Mouse (Mus musculus): ENCODE results near the gene Golga4. TPM values are rescaled to one million over a fixed set of nuclear protein-coding genes. Genes with fewer than 3 reads are reported as not detected.
A peak's percentile ranks its signal among the peaks of the same experiment; 100 is the strongest.

Golga4 gene
- polyA plus RNA-seq, 1 experiment from 2014 or later, result 30.6 TPM

DNA sequence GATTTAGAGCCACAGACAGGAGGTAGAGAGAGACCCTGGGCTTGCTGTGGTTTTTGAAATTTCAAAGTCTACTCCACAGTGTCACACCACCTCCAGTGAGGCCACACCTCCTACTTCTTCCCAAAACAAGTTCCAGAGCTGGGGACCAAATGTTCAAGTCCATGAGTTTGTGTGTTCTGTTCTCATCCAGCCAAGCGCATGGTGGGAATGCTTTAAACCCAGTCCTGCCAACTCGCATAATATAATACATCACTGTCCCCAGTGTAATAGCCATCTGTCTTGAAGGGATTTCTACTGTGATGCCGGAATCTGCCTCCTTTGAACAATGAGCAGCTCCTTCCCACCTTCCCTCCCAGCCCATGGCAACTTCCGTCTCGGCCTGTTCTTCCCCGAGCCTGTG, 63.3 kb downstream of the Golga4 start:
- WGBS, result 92% methylated on average over 6 of the region's 6 CpGs
- Histone ChIP-seq H3K9me3 (ENCODE audit: low read length) (no peaks in the 10 kb centered on the region), H3K27ac (ENCODE audit: low read length) (no peak overlapping the region), H3K9ac (replicated peaks; ENCODE audit: low read depth) (no peak overlapping the region), H3K4me2 (replicated peaks; ENCODE audit: low read depth, low read length) (no peak overlapping the region), H3K4me3 (ENCODE audit: low read depth, low read length) (no peak overlapping the region), H3K27me3 (replicated peaks; ENCODE audit: insufficient read depth, low read length) (no peaks in the 10 kb centered on the region), H3K4me1 (ENCODE audit: insufficient read depth, low read depth, low read length) (no peaks in the 10 kb centered on the region), H3K36me3 (ENCODE audit: insufficient read depth, low read length) (peaks cover 58% of the 10 kb centered on the region)
- TF ChIP-seq EP300 (IDR thresholded peaks at IDR 0.05) (no peak), CTCF (IDR thresholded peaks at IDR 0.05) (no peak)
- ATAC-seq (no peak), DNase-seq (ENCODE audit: low spot score) (no peak)

GRCm38 (mm10) chr9:118570865-118571264, 64.8 kb downstream of the Golga4 start:
- Histone ChIP-seq H3K9me3 (ENCODE audit: low read length) (no peaks in the 10 kb centered on the region), H3K36me3 (ENCODE audit: insufficient read depth, low read length) (peaks cover 51% of the 10 kb centered on the region), H3K9ac (replicated peaks; ENCODE audit: low read depth) (no peak overlapping the region), H3K4me1 (ENCODE audit: insufficient read depth, low read depth, low read length) (no peaks in the 10 kb centered on the region), H3K4me3 (ENCODE audit: low read depth, low read length) (no peak overlapping the region), H3K27ac (ENCODE audit: low read length) (no peak overlapping the region), H3K27me3 (replicated peaks; ENCODE audit: insufficient read depth, low read length) (no peaks in the 10 kb centered on the region), H3K4me2 (replicated peaks; ENCODE audit: low read depth, low read length) (no peak overlapping the region)
- 78% methylated on average over 4 of the region's 4 CpGs for WGBS
- DNase-seq (ENCODE audit: low spot score) (no peak), ATAC-seq (no peak)
- TF ChIP-seq CTCF (IDR thresholded peaks at IDR 0.05) (peak; percentile 11; the same call in 1 of the 2 replicates), EP300 (IDR thresholded peaks at IDR 0.05) (no peak)

- Histone ChIP-seq H3K4me2 (replicated peaks; ENCODE audit: low read depth, low read length) (no peak overlapping the region), H3K27me3 (replicated peaks; ENCODE audit: insufficient read depth, low read length) (no peaks in the 10 kb centered on the region), H3K4me1 (ENCODE audit: insufficient read depth, low read depth, low read length) (no peaks in the 10 kb centered on the region), H3K9ac (replicated peaks; ENCODE audit: low read depth) (no peak overlapping the region), H3K27ac (ENCODE audit: low read length) (no peak overlapping the region), H3K36me3 (ENCODE audit: insufficient read depth, low read length) (peaks cover 46% of the 10 kb centered on the region), H3K4me3 (ENCODE audit: low read depth, low read length) (no peak overlapping the region), H3K9me3 (ENCODE audit: low read length) (no peaks in the 10 kb centered on the region)
- DNase-seq (ENCODE audit: low spot score) (no peak), ATAC-seq (no peak)
- TF ChIP-seq EP300 (IDR thresholded peaks at IDR 0.05) (no peak), CTCF (IDR thresholded peaks at IDR 0.05) (no peak)
- 82% methylated on average over 4 of the region's 4 CpGs for WGBS
Measured at GRCm38 (mm10) chr9:118571701-118572100, 65.6 kb downstream of the Golga4 start.

- no peak for TF ChIP-seq EP300 (IDR thresholded peaks at IDR 0.05)
- TF ChIP-seq CTCF (IDR thresholded peaks at IDR 0.05), result no peak
- Histone ChIP-seq H3K4me3 (ENCODE audit: low read depth, low read length) (no peak overlapping the region), H3K9me3 (ENCODE audit: low read length) (no peaks in the 10 kb centered on the region), H3K4me2 (replicated peaks; ENCODE audit: low read depth, low read length) (no peak overlapping the region), H3K4me1 (ENCODE audit: insufficient read depth, low read depth, low read length) (no peaks in the 10 kb centered on the region), H3K36me3 (ENCODE audit: insufficient read depth, low read length) (peaks cover 30% of the 10 kb centered on the region), H3K27me3 (replicated peaks; ENCODE audit: insufficient read depth, low read length) (no peaks in the 10 kb centered on the region), H3K27ac (ENCODE audit: low read length) (no peak overlapping the region), H3K9ac (replicated peaks; ENCODE audit: low read depth) (no peak overlapping the region)
- 93% methylated on average over 5 of the region's 5 CpGs for WGBS
- no peak for ATAC-seq
- no peak for DNase-seq (ENCODE audit: low spot score)
Measured at GRCm38 (mm10) chr9:118574911-118575310, 68.8 kb downstream of the Golga4 start.

- Histone ChIP-seq H3K9me3 (ENCODE audit: low read length) (no peaks in the 10 kb centered on the region), H3K27ac (ENCODE audit: low read length) (no peak overlapping the region), H3K36me3 (ENCODE audit: insufficient read depth, low read length) (peaks cover 12% of the 10 kb centered on the region; the same call in 1 of the 2 replicates), H3K27me3 (replicated peaks; ENCODE audit: insufficient read depth, low read length) (no peaks in the 10 kb centered on the region), H3K4me1 (ENCODE audit: insufficient read depth, low read depth, low read length) (no peaks in the 10 kb centered on the region), H3K4me3 (ENCODE audit: low read depth, low read length) (no peak overlapping the region), H3K9ac (replicated peaks; ENCODE audit: low read depth) (no peak overlapping the region), H3K4me2 (replicated peaks; ENCODE audit: low read depth, low read length) (no peak overlapping the region)
- TF ChIP-seq EP300 (IDR thresholded peaks at IDR 0.05) (no peak), CTCF (IDR thresholded peaks at IDR 0.05) (no peak)
- DNase-seq (ENCODE audit: low spot score) (no peak), ATAC-seq (no peak)
- 70% methylated on average over 6 of the region's 6 CpGs for WGBS
Measured at GRCm38 (mm10) chr9:118580371-118580770, 74.3 kb downstream of the Golga4 start.

DNA sequence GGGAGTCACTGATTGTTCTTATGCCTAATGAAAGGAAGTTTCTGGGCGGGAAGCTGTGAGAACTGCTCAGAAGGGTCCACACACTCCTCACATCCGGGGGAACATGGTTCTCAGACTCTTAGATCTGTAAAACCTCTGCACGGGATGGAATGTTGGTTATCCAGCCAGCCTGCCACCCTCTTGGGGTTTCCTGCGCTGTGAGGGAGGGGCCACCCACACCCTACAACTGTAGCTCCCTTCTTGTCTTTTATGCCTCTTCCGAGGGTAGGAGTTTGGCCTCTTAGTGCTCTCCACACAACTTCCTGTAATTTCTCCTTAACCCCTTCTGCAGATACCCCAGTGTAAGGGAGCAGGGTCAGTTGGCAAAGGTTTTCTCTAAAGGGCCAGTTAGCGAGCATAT, 76.7 kb downstream of the Golga4 start:
- ATAC-seq (no peak), DNase-seq (ENCODE audit: low spot score) (no peak)
- no peak overlapping the region for H3K9ac ChIP-seq (replicated peaks; ENCODE audit: low read depth)
- H3K9me3 ChIP-seq (ENCODE audit: low read length), result no peaks in the 10 kb centered on the region
- TF ChIP-seq CTCF (IDR thresholded peaks at IDR 0.05) (no peak), EP300 (IDR thresholded peaks at IDR 0.05) (no peak)
- H3K36me3 ChIP-seq (ENCODE audit: insufficient read depth, low read length), result 0 out of 2 replicates have a peak, but pooled peaks cover 3% of the 10 kb centered on the region
- no peaks in the 10 kb centered on the region for H3K27me3 ChIP-seq (replicated peaks; ENCODE audit: insufficient read depth, low read length)
- H3K27ac ChIP-seq (ENCODE audit: low read length), result no peak overlapping the region
- H3K4me2 ChIP-seq (replicated peaks; ENCODE audit: low read depth, low read length), result no peak overlapping the region
- 38% methylated on average over 6 of the region's 6 CpGs for WGBS
- H3K4me3 ChIP-seq (ENCODE audit: low read depth, low read length), result no peak overlapping the region
- H3K4me1 ChIP-seq (ENCODE audit: insufficient read depth, low read depth, low read length), result no peaks in the 10 kb centered on the region

GRCm38 (mm10) chr9:118584838-118585237, 78.8 kb downstream of the Golga4 start:
- 88% methylated on average over 1 of the region's 1 CpGs for WGBS
- TF ChIP-seq CTCF (IDR thresholded peaks at IDR 0.05) (no peak), EP300 (IDR thresholded peaks at IDR 0.05) (no peak)
- Histone ChIP-seq H3K36me3 (ENCODE audit: insufficient read depth, low read length) (0 out of 2 replicates have a peak, but pooled peaks cover 3% of the 10 kb centered on the region), H3K4me2 (replicated peaks; ENCODE audit: low read depth, low read length) (no peak overlapping the region), H3K27ac (ENCODE audit: low read length) (no peak overlapping the region), H3K4me1 (ENCODE audit: insufficient read depth, low read depth, low read length) (no peaks in the 10 kb centered on the region), H3K27me3 (replicated peaks; ENCODE audit: insufficient read depth, low read length) (no peaks in the 10 kb centered on the region), H3K9ac (replicated peaks; ENCODE audit: low read depth) (no peak overlapping the region), H3K4me3 (ENCODE audit: low read depth, low read length) (no peak overlapping the region), H3K9me3 (ENCODE audit: low read length) (no peaks in the 10 kb centered on the region)
- no peak for DNase-seq (ENCODE audit: low spot score)
- no peak for ATAC-seq

All from lung, postnatal 0 days (tissue).